Mouse (Mus musculus) activated CD4-positive, CD25-positive, alpha-beta regulatory T cell, adult 4 months (primary cell): Measurements from ENCODE around the gene Gm17720. TPM values are rescaled to one million over a fixed set of nuclear protein-coding genes. Genes with fewer than 3 reads are reported as not detected.
"Not testable (repeated sequence)": the region's sequence is repeated elsewhere in the genome, so short reads cannot be mapped to it uniquely, and the experiment has no call there.

Source experiments
- ATAC-seq: one replicate; pipeline ENCODE4 v1.8.0; 2017
- polyA plus RNA-seq, 2 experiments: library from polyadenylated mRNA; unstranded; fragments of 100-300 nt; shearing (Covaris generic); gene quantifications; one replicate each; pipeline ENCODE4 v1.2.1; 2017

The Gm17720 gene
- polyA plus RNA-seq, 2 experiments from 2014 or later = not detected

DNA sequence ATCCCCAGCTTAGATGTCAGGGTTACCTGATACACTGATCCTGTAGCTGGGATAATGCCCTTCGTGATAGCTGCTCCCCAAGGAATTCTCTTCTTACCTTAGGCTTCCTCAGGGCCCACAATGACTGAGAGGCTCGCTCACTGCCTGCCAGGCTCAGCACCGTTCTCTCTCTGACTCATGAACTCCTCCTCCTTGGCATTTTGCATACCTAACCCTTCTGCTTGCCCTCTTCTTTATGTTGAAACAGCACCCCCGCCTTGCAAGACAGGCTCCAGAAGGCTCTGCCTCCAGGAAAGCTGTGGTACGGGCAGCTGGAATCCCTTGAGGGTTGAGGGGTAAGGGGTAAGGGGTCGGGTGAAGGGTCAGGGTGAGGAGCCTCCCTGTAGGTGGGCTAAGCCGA, 63.3 kb downstream of the Gm17720 start:
- ATAC-seq = no peak

DNA sequence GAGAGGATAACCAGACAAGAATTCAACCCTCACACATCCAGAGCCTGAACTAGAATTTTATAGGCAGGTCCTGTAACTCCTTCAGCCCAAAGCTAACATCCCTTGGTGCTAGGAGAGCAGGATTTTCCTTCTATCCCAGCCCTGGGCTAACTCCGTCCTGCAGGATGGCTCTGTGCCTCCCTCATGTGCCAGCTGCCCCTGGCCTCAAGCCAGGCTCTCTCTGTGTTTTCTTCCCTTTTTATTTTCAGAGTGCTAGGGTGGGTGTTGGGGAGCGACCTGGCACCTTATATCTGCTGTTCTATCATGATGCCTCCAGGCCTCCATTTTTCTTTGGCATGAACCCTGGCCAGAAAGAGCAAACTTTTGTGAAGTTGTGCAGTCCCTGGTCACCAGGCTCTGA, 66.4 kb downstream of the Gm17720 start:
- no peak for ATAC-seq

DNA sequence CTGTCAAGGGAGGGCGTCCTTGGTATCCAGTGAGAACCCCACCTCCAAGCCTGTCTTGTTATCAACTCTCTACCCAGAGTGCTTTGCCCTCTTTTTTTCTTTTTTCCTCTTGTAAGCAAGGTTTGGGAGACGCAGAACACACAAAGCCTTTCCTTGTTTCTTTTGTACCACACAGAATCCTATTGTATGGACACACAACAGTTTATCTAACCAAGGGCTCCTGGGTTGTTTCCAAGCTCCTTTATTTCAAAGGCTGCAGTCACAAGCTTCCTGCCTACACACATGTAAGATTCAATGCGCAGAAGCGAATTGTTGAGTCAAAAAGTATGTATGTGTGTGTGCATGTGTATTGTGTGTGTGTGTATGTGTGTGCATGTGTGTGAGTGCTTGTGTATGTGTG, 68.2 kb downstream of the Gm17720 start:
- no peak for ATAC-seq

- not testable (repeated sequence) for ATAC-seq
Observed at GRCm38 (mm10) chr8:110033771-110034170, 68.8 kb downstream of the Gm17720 start.

Other genes starting within 250 kb of the Gm17720 start
- gene Phlpp2, start 234.2 kb downstream of the Gm17720 start, polyA plus RNA-seq = 1 to 10 TPM; 1.0 to 1.3 TPM
- gene Marveld3, start 140.6 kb downstream of the Gm17720 start, polyA plus RNA-seq = not detected
- gene Tat, start 112.3 kb downstream of the Gm17720 start, polyA plus RNA-seq = not detected
- not detected for gene Chst4, start 63.0 kb downstream of the Gm17720 start, polyA plus RNA-seq
- gene Zfp612, start 23.0 kb downstream of the Gm17720 start, polyA plus RNA-seq = 1 to 10 TPM; 1.3 to 1.7 TPM
- not detected for gene Gm21964, start 1.5 kb downstream of the Gm17720 start, polyA plus RNA-seq
- gene Calb2, start 65.5 kb upstream of the Gm17720 start, polyA plus RNA-seq = not detected
- gene Cmtr2, start 112.9 kb upstream of the Gm17720 start, polyA plus RNA-seq = 1 to 10 TPM; 6.3 to 6.9 TPM
- gene Hydin, start 164.2 kb upstream of the Gm17720 start, polyA plus RNA-seq = under 1 TPM in 1 of 2 experiments, not detected in 1; 0.44 TPM